Mouse (Mus musculus) left cerebral cortex, postnatal 36 days (tissue): Measurements from ENCODE around the gene Tlcd1. TPM values are rescaled to one million over a fixed set of nuclear protein-coding genes. Genes with fewer than 3 reads are reported as not detected.
"Not testable (repeated sequence)": the region's sequence is repeated elsewhere in the genome, so short reads cannot be mapped to it uniquely, and the experiment has no call there.

Source experiments
- DNase-seq, 2 experiments: peaks; one replicate each; pipeline ENCODE4 v3.0.0; 2021 to 2022; ENCODE audit warnings: low spot score in 2 of 2, mixed read lengths in 1 of 2
- intact Hi-C: fragments of 180-260 bp; cut with DNase I; formaldehyde crosslinking; loops from one replicate; pipeline ENCODE4 v1.15.1; 2025
- total RNA-seq, 2 experiments: library from RNA; stranded (reverse); gene quantifications; 2 replicates each; pipeline ENCODE4 v1.2.3; 2021

The Tlcd1 gene
- total RNA-seq, 2 experiments from 2014 or later: 32.5 to 36.1 TPM

GRCm38 (mm10) chr11:78174506-78174905 is 2.0 kb upstream of the Tlcd1 start:
- intact Hi-C loops: no loop called here
- no peak for DNase-seq

- no peak for DNase-seq
- intact Hi-C loops: loop anchor here (5.0 kb wide), 3 partner anchors 114 to 194 kb away; partner anchors contain the start of genes Flot2 and Phf12
Measured at GRCm38 (mm10) chr11:78175771-78176401, 625 bp upstream of the Tlcd1 start.

GRCm38 (mm10) chr11:78176905-78177331 is 407 bp downstream of the Tlcd1 start:
- intact Hi-C loops: loop anchor here (5.0 kb wide), 3 partner anchors 115 to 195 kb away; partner anchors contain the start of genes Flot2 and Phf12
- no peak for DNase-seq

DNA sequence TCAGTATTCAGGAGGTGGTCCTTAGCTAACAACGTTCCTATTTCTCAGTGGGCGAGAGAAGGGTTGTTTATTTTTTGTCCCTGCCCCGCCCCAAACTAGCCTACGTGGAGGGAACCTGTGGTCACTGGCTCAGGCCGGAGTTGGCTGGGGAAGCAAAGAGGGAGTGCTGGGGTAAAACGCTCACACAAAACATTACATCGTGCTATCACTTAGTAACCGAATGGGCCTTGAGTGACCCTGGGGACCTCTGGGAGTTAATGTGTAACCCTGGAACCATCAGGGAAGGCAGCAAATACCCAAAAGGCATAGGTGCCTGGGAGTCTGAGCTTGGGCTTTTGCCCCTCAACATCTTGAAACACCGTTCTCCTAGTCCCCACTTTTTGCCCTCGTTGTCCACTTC is 926 bp downstream of the Tlcd1 start:
- intact Hi-C loops: loop anchor here (5.0 kb wide), 3 partner anchors 115 to 195 kb away; partner anchors contain the start of genes Flot2 and Phf12
- no peak for DNase-seq

GRCm38 (mm10) chr11:78177903-78178858 is 1.7 kb downstream of the Tlcd1 start:
- intact Hi-C loops: loop anchor here (5.0 kb wide), 3 partner anchors 116 to 196 kb away; partner anchors contain the start of genes Flot2 and Phf12

DNA sequence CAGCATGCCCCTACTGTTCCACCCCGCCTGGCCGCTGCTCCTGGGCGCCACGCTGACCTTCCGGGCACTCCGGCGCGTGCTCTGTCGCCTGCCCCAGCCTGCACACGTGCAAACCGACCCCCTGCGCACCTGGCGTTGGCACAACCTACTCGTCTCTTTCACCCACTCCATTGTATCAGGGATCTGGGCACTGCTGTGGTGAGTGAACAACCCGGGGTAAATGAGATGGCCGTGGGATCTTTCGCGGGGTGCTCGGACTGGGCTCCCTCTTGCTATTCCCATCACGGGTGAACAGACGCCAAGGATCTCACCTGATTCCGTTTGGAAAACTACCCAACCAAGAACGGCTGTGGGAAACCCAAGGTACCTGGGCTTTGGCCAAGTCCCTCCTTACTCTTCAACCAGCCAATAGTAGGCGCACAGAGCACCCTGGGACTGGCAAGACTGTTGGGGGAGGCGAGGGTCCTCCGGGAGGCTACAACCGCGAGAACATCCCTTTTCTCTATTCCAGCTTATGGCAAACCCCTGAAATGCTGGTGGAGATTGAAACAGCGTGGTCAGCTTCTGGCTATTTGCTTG is 2.4 kb downstream of the Tlcd1 start:
- peak in 1 of 2 experiments; percentile 50 for DNase-seq

More at GRCm38 (mm10) chr11:78177903-78178858, 1.7 kb downstream of the Tlcd1 start:
- peak; percentile 90 to 93 for DNase-seq

GRCm38 (mm10) chr11:78179438-78179999 is 3.0 kb downstream of the Tlcd1 start:
- intact Hi-C loops: loop anchor here (5.0 kb wide), 3 partner anchors 117 to 197 kb away; partner anchors contain the start of genes Flot2 and Phf12
- DNase-seq: no peak

More for the DNA sequence above, 2.4 kb downstream of the Tlcd1 start:
- intact Hi-C loops: loop anchor here (5.0 kb wide), 3 partner anchors 117 to 197 kb away; partner anchors contain the start of genes Flot2 and Phf12

GRCm38 (mm10) chr11:78180081-78180761 is 3.7 kb downstream of the Tlcd1 start:
- intact Hi-C loops: loop anchor here (10.0 kb wide), 1 partner anchor 355 kb away; no protein-coding TSS in a partner anchor
- DNase-seq: no peak

GRCm38 (mm10) chr11:78181830-78182357 is 5.4 kb downstream of the Tlcd1 start:
- DNase-seq: no peak
- intact Hi-C loops: loop anchor here (10.0 kb wide), 1 partner anchor 357 kb away; no protein-coding TSS in a partner anchor

DNA sequence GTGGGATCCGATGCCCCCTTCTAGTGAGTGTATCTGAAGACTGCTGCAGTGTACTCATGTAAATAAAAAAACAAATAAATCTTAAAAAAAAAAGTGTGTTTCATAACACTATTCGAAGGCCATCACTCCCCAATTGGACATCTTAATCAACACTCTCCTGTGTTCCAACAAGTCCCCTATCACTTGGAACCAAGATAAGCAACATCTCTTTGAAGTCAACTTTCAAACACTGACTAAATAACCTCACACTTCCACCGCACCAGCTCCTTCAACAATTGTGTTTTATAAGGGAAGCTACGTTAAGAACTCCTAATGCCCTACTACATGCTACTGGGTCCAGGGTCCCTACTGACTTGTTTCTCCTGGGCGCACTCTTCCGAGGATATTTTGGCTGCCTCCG is 5.9 kb downstream of the Tlcd1 start:
- intact Hi-C loops: loop anchor here (10.0 kb wide), 1 partner anchor 358 kb away; no protein-coding TSS in a partner anchor
- no peak for DNase-seq

- intact Hi-C loops: loop anchor here (10.0 kb wide), 1 partner anchor 358 kb away; no protein-coding TSS in a partner anchor
Measured at GRCm38 (mm10) chr11:78182961-78183844, 6.7 kb downstream of the Tlcd1 start, which contains the start of gene Rpl23a. Rpl23a (minus strand) TSS chr11:78183584.

DNA sequence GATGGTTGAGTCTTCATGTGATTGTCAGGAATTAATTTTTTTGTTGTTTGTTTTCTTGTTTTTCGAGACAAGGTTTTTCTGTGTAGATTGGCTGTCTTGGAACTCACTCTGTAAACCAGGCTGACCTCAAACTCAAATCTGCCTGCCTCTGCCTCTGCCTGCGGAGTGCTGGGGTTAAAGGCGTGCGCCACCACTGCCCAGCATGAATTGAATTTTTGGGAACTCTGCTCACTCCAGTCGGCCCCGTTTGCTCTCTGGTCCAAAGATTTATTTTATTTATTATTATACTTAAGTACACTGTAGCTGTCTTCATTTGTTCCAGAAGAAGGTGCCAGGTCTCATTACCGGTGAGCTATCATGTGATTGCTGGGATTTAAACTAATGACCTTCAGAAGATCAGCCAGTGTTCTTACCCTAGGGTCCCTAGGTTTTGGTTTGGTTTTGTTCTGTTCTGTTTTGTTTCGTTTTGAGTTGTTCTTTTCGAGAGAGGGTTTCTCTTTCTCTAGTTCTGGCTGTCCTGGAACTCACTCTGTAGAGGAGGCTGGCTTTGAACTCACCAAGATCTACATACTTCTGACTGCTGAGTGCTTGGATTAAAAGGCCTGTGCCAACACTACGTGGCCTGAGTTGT is 7.5 kb downstream of the Tlcd1 start:
- intact Hi-C loops: loop anchor here (10.0 kb wide), 1 partner anchor 359 kb away; no protein-coding TSS in a partner anchor
- DNase-seq: no peak

More at GRCm38 (mm10) chr11:78182961-78183844, 6.7 kb downstream of the Tlcd1 start, which contains the start of gene Rpl23a:
- peak; percentile 88 to 91 for DNase-seq

DNA sequence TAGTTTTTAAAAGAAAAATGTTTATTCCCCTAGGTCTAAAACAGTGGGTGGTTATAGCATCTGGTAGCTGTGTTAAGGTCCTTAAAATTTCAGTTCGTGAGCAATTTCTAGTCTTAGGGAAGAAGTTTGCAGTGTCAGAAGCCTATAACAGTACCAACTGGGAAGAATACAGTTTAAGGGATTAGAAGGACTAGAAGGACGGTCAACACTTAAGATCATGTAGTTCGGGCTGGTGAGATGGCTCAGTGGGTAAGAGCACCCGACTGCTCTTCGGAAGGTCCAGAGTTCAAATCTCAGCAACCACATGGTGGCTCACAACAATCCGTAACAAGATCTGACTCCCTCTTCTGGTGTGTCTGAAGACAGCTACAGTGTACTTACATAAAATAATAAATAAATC is 8.2 kb downstream of the Tlcd1 start:
- intact Hi-C loops: loop anchor here (10.0 kb wide), 1 partner anchor 360 kb away; no protein-coding TSS in a partner anchor
- DNase-seq: not testable (repeated sequence)

DNA sequence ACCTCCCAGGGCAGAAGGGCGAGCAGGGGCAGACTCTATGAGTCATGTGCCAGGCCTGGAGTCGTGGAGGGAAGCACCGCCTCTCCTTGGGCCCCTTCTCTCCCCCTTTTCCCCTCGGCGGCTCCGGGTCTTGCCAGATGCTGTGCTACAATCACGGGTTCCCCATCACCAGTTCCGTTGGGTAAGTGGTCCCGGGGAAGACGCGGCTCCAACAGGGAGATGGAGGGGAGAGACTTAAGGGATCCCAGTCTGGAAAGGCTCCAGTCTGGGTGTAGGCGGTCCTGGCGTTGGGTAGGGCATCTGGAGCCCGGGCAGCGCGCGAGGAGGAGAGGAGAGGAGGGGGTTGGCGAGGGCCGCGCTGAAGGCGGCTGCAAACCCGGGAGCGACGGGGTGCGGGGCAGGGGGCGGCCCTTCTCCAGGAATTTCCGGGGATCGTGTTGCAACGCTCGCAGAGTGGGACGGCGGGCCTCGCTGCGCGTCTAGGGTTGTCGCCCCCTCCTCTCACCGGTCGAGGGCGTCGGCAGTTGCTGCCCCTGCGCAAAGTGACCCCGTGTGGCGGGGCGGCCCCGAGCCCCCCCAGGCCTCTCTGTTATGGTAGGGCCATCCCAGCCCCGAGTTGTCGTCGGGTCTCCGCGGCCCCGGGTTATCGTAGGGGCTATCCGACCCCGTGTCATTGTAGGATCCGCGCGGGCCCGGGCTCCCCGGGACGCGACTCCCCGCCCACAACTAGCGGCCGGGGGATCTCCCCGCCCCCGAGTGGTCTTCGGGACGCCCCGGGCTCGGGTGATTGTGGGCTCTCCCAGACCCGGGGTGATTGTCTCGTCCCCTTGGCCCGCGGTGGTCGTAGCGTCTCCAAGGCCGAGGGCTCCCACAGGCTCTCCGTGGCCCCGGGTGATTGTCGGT is 12.1 kb downstream of the Tlcd1 start, which contains the start of gene Rab34:
Gene Rab34, plus strand, starts transcription at position 100 of the 903 bp plus-strand sequence.
- intact Hi-C loops: loop anchor here (10.0 kb wide), 1 partner anchor 364 kb away; no protein-coding TSS in a partner anchor
- peak; percentile 68 to 73 for DNase-seq
